Mouse (Mus musculus) lung, postnatal 4 days (tissue): Measurements from ENCODE around the gene Ksr1.

Experiments used
- DNase-seq, 2 experiments: peaks; one replicate each; pipeline ENCODE4 v3.0.0; 2021

Ksr1 gene

GRCm38 (mm10) chr11:78973381-78974150, 172.6 kb downstream of the Ksr1 start:
- DNase-seq, result peak; percentile 43 to 74

- no peak for DNase-seq
These were observed 173.3 kb downstream of the Ksr1 start for GRCm38 (mm10) chr11:78972811-78973351.

- no peak for DNase-seq
These were observed 173.9 kb downstream of the Ksr1 start for GRCm38 (mm10) chr11:78972328-78972727.

GRCm38 (mm10) chr11:78971746-78972145, 174.5 kb downstream of the Ksr1 start:
- no peak for DNase-seq

GRCm38 (mm10) chr11:78971096-78971495, 175.1 kb downstream of the Ksr1 start:
- DNase-seq, result no peak

- no peak for DNase-seq
These were observed 178.1 kb downstream of the Ksr1 start for GRCm38 (mm10) chr11:78968121-78968520.

- peak in 1 of 2 experiments; percentile 65 for DNase-seq
These were observed 178.8 kb downstream of the Ksr1 start for GRCm38 (mm10) chr11:78967371-78967770.
